Mouse (Mus musculus) lung, embryonic 16.5 days (tissue): ENCODE data around the gene Scnn1g. TPM values are rescaled to one million over a fixed set of nuclear protein-coding genes. Genes with fewer than 3 reads are reported as not detected.

Experiments
- ATAC-seq: fragments of 200-750 bp; cut with Nextera tagmentation; 2 replicates; pipeline ENCODE4 v1.8.0; 2017; ENCODE audit warnings: low read depth, mild to moderate bottlenecking, moderate library complexity
- H3K27ac ChIP-seq: fragments of 300-500 bp; sonication (generic); 2 replicates; pipeline ENCODE4 v1.5.1; 2014; ENCODE audit warnings: mild to moderate bottlenecking, control low read depth, low read length
- H3K27me3 ChIP-seq: fragments of 300-500 bp; sonication (generic); 2 replicates; pipeline ENCODE4 v1.6.1; 2014; ENCODE audit warnings: low read depth, low read length, mixed read lengths; ENCODE audit not compliant: control insufficient read depth, insufficient read depth
- H3K36me3 ChIP-seq: fragments of 300-500 bp; sonication (generic); 2 replicates; pipeline ENCODE4 v1.6.1; 2014; ENCODE audit warnings: low read length; ENCODE audit not compliant: control insufficient read depth, insufficient read depth
- H3K4me1 ChIP-seq: fragments of 300-500 bp; sonication (generic); replicated peaks from 2 replicates; pipeline ENCODE4 v1.6.1; 2014; ENCODE audit warnings: low read length, mixed read lengths; ENCODE audit not compliant: control insufficient read depth, insufficient read depth
- H3K4me2 ChIP-seq: fragments of 300-500 bp; sonication (generic); 2 replicates; pipeline ENCODE4 v1.6.1; 2014; ENCODE audit warnings: low read depth, low read length, control low read depth
- H3K4me3 ChIP-seq: fragments of 300-500 bp; sonication (generic); 2 replicates; pipeline ENCODE4 v1.5.1; 2014; ENCODE audit warnings: mild to moderate bottlenecking, low read length, control low read depth
- H3K9ac ChIP-seq: fragments of 300-500 bp; sonication (generic); 2 replicates; pipeline ENCODE4 v1.6.1; 2014; ENCODE audit warnings: low read length, control low read depth
- H3K9me3 ChIP-seq: fragments of 300-500 bp; sonication (generic); 2 replicates; pipeline ENCODE4 v1.6.1; 2016; ENCODE audit warnings: low read length; ENCODE audit not compliant: control insufficient read depth
- WGBS: fragments of 180-500 bp; shearing (Covaris S2); extraction: QIAGEN DNeasy Blood & Tissue Kit; methylation state at CpG from one replicate; pipeline ENCODE4 v1.1.7; 2014; 5-methylcytosine and 5-hydroxymethylcytosine counted together
- polyA plus RNA-seq: library from polyadenylated mRNA; unstranded; fragments of >200 nt; fragmentation: Nextera tagmentation; extraction: Ambion mirVana; gene quantifications from 2 replicates; pipeline ENCODE4 v1.2.1, GENCODE M21; 2015

Scnn1g gene
- polyA plus RNA-seq, 1 experiment from 2014 or later = 11.5 TPM

GRCm38 (mm10) chr7:121802471-121802870, 68.2 kb downstream of the Scnn1g start:
- Histone ChIP-seq H3K27ac (no peak overlapping the region), H3K4me1 (no peaks in the 10 kb centered on the region), H3K27me3 (no peaks in the 10 kb centered on the region), H3K4me3 (no peak overlapping the region), H3K36me3 (no peaks in the 10 kb centered on the region), H3K4me2 (no peak overlapping the region), H3K9me3 (no peaks in the 10 kb centered on the region), H3K9ac (no peak overlapping the region)
- 51% methylated on average over 2 of the region's 2 CpGs for WGBS
- ATAC-seq = no peak; the same call in 1 of the 2 replicates

- H3K9ac ChIP-seq = no peak overlapping the region
- ATAC-seq = no peak
- H3K4me3 ChIP-seq = no peak overlapping the region
- H3K9me3 ChIP-seq = no peaks in the 10 kb centered on the region
- no peaks in the 10 kb centered on the region for H3K36me3 ChIP-seq
- no peak overlapping the region for H3K4me2 ChIP-seq
- H3K4me1 ChIP-seq = no peaks in the 10 kb centered on the region
- H3K27me3 ChIP-seq = no peaks in the 10 kb centered on the region
- no peak overlapping the region for H3K27ac ChIP-seq
- WGBS = 86% methylated on average over 4 of the region's 4 CpGs
Observed at GRCm38 (mm10) chr7:121803011-121803410, 68.7 kb downstream of the Scnn1g start.

- Histone ChIP-seq H3K4me2 (no peak overlapping the region), H3K4me1 (no peaks in the 10 kb centered on the region), H3K4me3 (no peak overlapping the region), H3K36me3 (no peaks in the 10 kb centered on the region), H3K9me3 (no peaks in the 10 kb centered on the region), H3K27me3 (no peaks in the 10 kb centered on the region), H3K27ac (no peak overlapping the region), H3K9ac (no peak overlapping the region)
- WGBS = 76% methylated on average over 3 of the region's 3 CpGs
- ATAC-seq = no peak
Observed at GRCm38 (mm10) chr7:121805811-121806496, 71.7 kb downstream of the Scnn1g start.

GRCm38 (mm10) chr7:121807726-121808580, 73.7 kb downstream of the Scnn1g start:
- H3K4me2 ChIP-seq = no peak overlapping the region
- no peaks in the 10 kb centered on the region for H3K9me3 ChIP-seq
- no peak overlapping the region for H3K4me3 ChIP-seq
- no peaks in the 10 kb centered on the region for H3K36me3 ChIP-seq
- no peak overlapping the region for H3K9ac ChIP-seq
- 60% methylated on average over 15 of the region's 15 CpGs for WGBS
- ATAC-seq = no peak
- no peaks in the 10 kb centered on the region for H3K4me1 ChIP-seq
- H3K27me3 ChIP-seq = no peaks in the 10 kb centered on the region
- H3K27ac ChIP-seq = no peak overlapping the region

Other genes with a start within 250 kb of the Scnn1g start
- gene Usp31, start 27.2 kb upstream of the Scnn1g start, polyA plus RNA-seq = 1.7 and 2.0 TPM in 2 replicates
- gene Scnn1b, start 130.6 kb downstream of the Scnn1g start, polyA plus RNA-seq = 7.1 and 7.4 TPM in 2 replicates
- 26.1 and 30.7 TPM in 2 replicates for gene Cog7, start 247.2 kb downstream of the Scnn1g start, polyA plus RNA-seq